Mouse (Mus musculus): Measurements from ENCODE around the gene Nudt22. TPM values are rescaled to one million over a fixed set of nuclear protein-coding genes. Genes with fewer than 3 reads are reported as not detected.
A peak's percentile ranks its signal among the peaks of the same experiment; 100 is the strongest.

The Nudt22 gene
- total and polyA plus RNA-seq, 2 experiments from 2014 or later: 19.7 to 20.8 TPM

GRCm38 (mm10) chr19:7039088-7039720 lies 43.3 kb upstream of the Nudt22 start:
- DNase-seq (ENCODE audit: low spot score) (peak; percentile 78), ATAC-seq (peak; percentile 2; the same call in 1 of the 2 replicates)
- peaks cover 7% of the 10 kb centered on the region; the same call in 1 of the 2 replicates for H3K4me1 ChIP-seq (ENCODE audit: insufficient read depth, low read length)
- no peaks in the 10 kb centered on the region for H3K27me3 ChIP-seq (ENCODE audit: insufficient read depth, low read length)
- peak overlapping the region; percentile 84 for H3K9ac ChIP-seq (replicated peaks; ENCODE audit: low read length)
- H3K9me3 ChIP-seq (ENCODE audit: low read length): no peaks in the 10 kb centered on the region
- peak overlapping the region; percentile 63 for H3K4me3 ChIP-seq (ENCODE audit: low read length)
- no peak for TF ChIP-seq CTCF (IDR thresholded peaks at IDR 0.05; ENCODE audit: low read depth)
- H3K36me3 ChIP-seq (ENCODE audit: insufficient read depth, low read length): peaks cover 4% of the 10 kb centered on the region; the same call in 1 of the 2 replicates
- H3K4me2 ChIP-seq (ENCODE audit: low read depth, low read length): peak overlapping the region; percentile 75
- H3K27ac ChIP-seq: peak overlapping the region; percentile 89
- under 1% methylated on average over 35 of the region's 35 CpGs for WGBS

- Histone ChIP-seq H3K4me2 (ENCODE audit: low read depth, low read length) (no peak overlapping the region), H3K27me3 (ENCODE audit: insufficient read depth, low read length) (no peaks in the 10 kb centered on the region), H3K4me1 (ENCODE audit: insufficient read depth, low read length) (peaks cover 6% of the 10 kb centered on the region; the same call in 1 of the 2 replicates), H3K9me3 (ENCODE audit: low read length) (no peaks in the 10 kb centered on the region), H3K9ac (replicated peaks; ENCODE audit: low read length) (no peak overlapping the region), H3K36me3 (ENCODE audit: insufficient read depth, low read length) (peaks cover 39% of the 10 kb centered on the region), H3K4me3 (ENCODE audit: low read length) (no peak overlapping the region), H3K27ac (no peak overlapping the region)
- DNase-seq (ENCODE audit: low spot score): no peak
- ATAC-seq: no peak
- TF ChIP-seq CTCF (IDR thresholded peaks at IDR 0.05; ENCODE audit: low read depth): no peak
- WGBS: 89% methylated on average over 5 of the region's 5 CpGs
These were observed 38.1 kb upstream of the Nudt22 start for GRCm38 (mm10) chr19:7034006-7034405.

DNA sequence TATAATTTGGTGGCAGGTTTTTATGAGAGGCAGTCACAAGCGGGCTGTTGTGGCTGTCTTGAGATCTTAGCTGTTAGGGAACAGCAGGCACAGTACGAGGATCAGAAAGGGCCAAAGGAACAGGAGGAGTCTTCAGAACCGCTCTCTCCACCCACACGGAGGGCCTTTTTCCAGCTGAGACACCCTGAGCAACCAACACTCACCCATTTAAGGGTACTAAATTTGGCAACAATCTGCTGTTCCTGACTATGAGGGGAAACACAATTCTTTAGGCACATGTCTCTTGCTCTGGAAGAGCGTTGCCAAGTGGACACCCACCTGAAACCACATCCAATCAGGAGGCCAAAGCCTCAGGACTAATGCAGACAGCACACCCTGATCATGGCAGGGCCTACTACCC lies 33.6 kb upstream of the Nudt22 start:
- no peak overlapping the region for H3K27ac ChIP-seq
- no peaks in the 10 kb centered on the region for H3K27me3 ChIP-seq (ENCODE audit: insufficient read depth, low read length)
- no peak overlapping the region for H3K4me2 ChIP-seq (ENCODE audit: low read depth, low read length)
- DNase-seq (ENCODE audit: low spot score) (no peak), ATAC-seq (no peak)
- no peaks in the 10 kb centered on the region for H3K4me1 ChIP-seq (ENCODE audit: insufficient read depth, low read length)
- H3K4me3 ChIP-seq (ENCODE audit: low read length): no peak overlapping the region
- TF ChIP-seq CTCF (IDR thresholded peaks at IDR 0.05; ENCODE audit: low read depth): no peak
- no peak overlapping the region for H3K9ac ChIP-seq (replicated peaks; ENCODE audit: low read length)
- WGBS: 96% methylated on average over 5 of the region's 5 CpGs
- peaks cover 69% of the 10 kb centered on the region for H3K36me3 ChIP-seq (ENCODE audit: insufficient read depth, low read length)
- no peaks in the 10 kb centered on the region for H3K9me3 ChIP-seq (ENCODE audit: low read length)

- H3K36me3 ChIP-seq (ENCODE audit: insufficient read depth, low read length): peaks cover 54% of the 10 kb centered on the region
- no peak overlapping the region for H3K9ac ChIP-seq (replicated peaks; ENCODE audit: low read length)
- H3K4me1 ChIP-seq (ENCODE audit: insufficient read depth, low read length): no peaks in the 10 kb centered on the region
- H3K9me3 ChIP-seq (ENCODE audit: low read length): no peaks in the 10 kb centered on the region
- no peak overlapping the region for H3K27ac ChIP-seq
- DNase-seq (ENCODE audit: low spot score) (peak; percentile 73), ATAC-seq (peak; percentile 56; the same call in 1 of the 2 replicates)
- H3K4me3 ChIP-seq (ENCODE audit: low read length): no peak overlapping the region
- H3K4me2 ChIP-seq (ENCODE audit: low read depth, low read length): no peak overlapping the region
- peak; percentile 85 for TF ChIP-seq CTCF (IDR thresholded peaks at IDR 0.05; ENCODE audit: low read depth)
- WGBS: 42% methylated on average over 3 of the region's 3 CpGs
- no peaks in the 10 kb centered on the region for H3K27me3 ChIP-seq (ENCODE audit: insufficient read depth, low read length)
These were observed 24.3 kb upstream of the Nudt22 start for GRCm38 (mm10) chr19:7020224-7020641.

- H3K27ac ChIP-seq: peak within 1 kb of the TSS; percentile 15; the same call in 1 of the 2 replicates
- no peak within 1 kb of the TSS for H3K9ac ChIP-seq (replicated peaks; ENCODE audit: low read length)
- ATAC-seq (no peak), DNase-seq (ENCODE audit: low spot score) (no peak)
- no peak within 1 kb of the TSS for H3K4me2 ChIP-seq (ENCODE audit: low read depth, low read length)
- no peak for TF ChIP-seq CTCF (IDR thresholded peaks at IDR 0.05; ENCODE audit: low read depth)
- H3K4me1 ChIP-seq (ENCODE audit: insufficient read depth, low read length): no peaks in the 10 kb centered on the region
- H3K27me3 ChIP-seq (ENCODE audit: insufficient read depth, low read length): no peaks in the 10 kb centered on the region
- no peak within 1 kb of the TSS for H3K4me3 ChIP-seq (ENCODE audit: low read length)
- peaks cover 47% of the 10 kb centered on the region for H3K36me3 ChIP-seq (ENCODE audit: insufficient read depth, low read length)
- H3K9me3 ChIP-seq (ENCODE audit: low read length): no peaks in the 10 kb centered on the region
- WGBS: 89% methylated on average over 5 of the region's 5 CpGs
These were observed 23.3 kb upstream of the Nudt22 start, which contains the start of gene Fermt3 for GRCm38 (mm10) chr19:7019191-7019590. Gene Fermt3, minus strand, starts transcription at chr19:7019469.

GRCm38 (mm10) chr19:7018546-7018945 lies 22.6 kb upstream of the Nudt22 start:
- Histone ChIP-seq H3K9ac (replicated peaks; ENCODE audit: low read length) (no peak overlapping the region), H3K4me1 (ENCODE audit: insufficient read depth, low read length) (no peaks in the 10 kb centered on the region), H3K27ac (peak overlapping the region; percentile 15; the same call in 1 of the 2 replicates), H3K27me3 (ENCODE audit: insufficient read depth, low read length) (no peaks in the 10 kb centered on the region), H3K4me3 (ENCODE audit: low read length) (no peak overlapping the region), H3K9me3 (ENCODE audit: low read length) (no peaks in the 10 kb centered on the region), H3K4me2 (ENCODE audit: low read depth, low read length) (no peak overlapping the region), H3K36me3 (ENCODE audit: insufficient read depth, low read length) (peaks cover 43% of the 10 kb centered on the region)
- no peak for DNase-seq (ENCODE audit: low spot score)
- TF ChIP-seq CTCF (IDR thresholded peaks at IDR 0.05; ENCODE audit: low read depth): no peak
- no peak for ATAC-seq
- WGBS: 94% methylated on average over 11 of the region's 11 CpGs

All from hindbrain, postnatal 0 days (tissue).